Mouse (Mus musculus) embryo, embryonic 11.5 days (tissue): ENCODE measurements around the gene Rbpj.
"Not testable (repeated sequence)": the region's sequence is repeated elsewhere in the genome, so short reads cannot be mapped to it uniquely, and the experiment has no call there.

Experiments
- DNase-seq: peaks from one replicate; pipeline ENCODE4 v3.0.0-alpha.2; 2012; ENCODE audit warnings: low read depth, low spot score

Rbpj gene

GRCm38 (mm10) chr5:53511426-53511825 is 45.5 kb downstream of the Rbpj start:
- no peak for DNase-seq

GRCm38 (mm10) chr5:53514959-53515612 is 49.1 kb downstream of the Rbpj start:
- DNase-seq = no peak

- no peak for DNase-seq
Measured at GRCm38 (mm10) chr5:53516482-53516881, 50.5 kb downstream of the Rbpj start.

GRCm38 (mm10) chr5:53517802-53518201 is 51.9 kb downstream of the Rbpj start:
- no peak for DNase-seq

GRCm38 (mm10) chr5:53519131-53519530 is 53.2 kb downstream of the Rbpj start:
- DNase-seq = no peak

- no peak for DNase-seq
Measured at GRCm38 (mm10) chr5:53519998-53520577, 54.1 kb downstream of the Rbpj start.

- no peak for DNase-seq
Measured at GRCm38 (mm10) chr5:53523046-53523445, 57.1 kb downstream of the Rbpj start.

GRCm38 (mm10) chr5:53524162-53524561 is 58.2 kb downstream of the Rbpj start:
- DNase-seq = no peak

- no peak for DNase-seq
Measured at GRCm38 (mm10) chr5:53524831-53525230, 58.9 kb downstream of the Rbpj start.

- DNase-seq = no peak
Measured at GRCm38 (mm10) chr5:53525305-53526069, 59.5 kb downstream of the Rbpj start.

- DNase-seq = no peak
Measured at GRCm38 (mm10) chr5:53526070-53526430, 60.1 kb downstream of the Rbpj start.

GRCm38 (mm10) chr5:53529846-53530245 is 63.9 kb downstream of the Rbpj start:
- DNase-seq = no peak

- no peak for DNase-seq
Measured at GRCm38 (mm10) chr5:53535096-53535495, 69.1 kb downstream of the Rbpj start.

- no peak for DNase-seq
Measured at GRCm38 (mm10) chr5:53536635-53537554, 70.9 kb downstream of the Rbpj start.

GRCm38 (mm10) chr5:53539860-53540633 is 74.1 kb downstream of the Rbpj start:
- DNase-seq = no peak

- DNase-seq = no peak
Measured at GRCm38 (mm10) chr5:53542073-53542472, 76.1 kb downstream of the Rbpj start.

GRCm38 (mm10) chr5:53543399-53543798 is 77.4 kb downstream of the Rbpj start:
- DNase-seq = no peak

GRCm38 (mm10) chr5:53543945-53544344 is 78.0 kb downstream of the Rbpj start:
- DNase-seq = no peak

- DNase-seq = no peak
Measured at GRCm38 (mm10) chr5:53546440-53546839, 80.5 kb downstream of the Rbpj start.

GRCm38 (mm10) chr5:53546979-53547472 is 81.1 kb downstream of the Rbpj start:
- no peak for DNase-seq

- not testable (repeated sequence) for DNase-seq
Measured at GRCm38 (mm10) chr5:53550329-53550728, 84.4 kb downstream of the Rbpj start.
